Mouse (Mus musculus): Measurements from ENCODE around the gene Rftn2.

Rftn2 gene

GRCm38 (mm10) chr1:55210202-55210965 lies 16.2 kb downstream of the Rftn2 start:
- no peak for DNase-seq (ENCODE audit: low spot score)

DNA sequence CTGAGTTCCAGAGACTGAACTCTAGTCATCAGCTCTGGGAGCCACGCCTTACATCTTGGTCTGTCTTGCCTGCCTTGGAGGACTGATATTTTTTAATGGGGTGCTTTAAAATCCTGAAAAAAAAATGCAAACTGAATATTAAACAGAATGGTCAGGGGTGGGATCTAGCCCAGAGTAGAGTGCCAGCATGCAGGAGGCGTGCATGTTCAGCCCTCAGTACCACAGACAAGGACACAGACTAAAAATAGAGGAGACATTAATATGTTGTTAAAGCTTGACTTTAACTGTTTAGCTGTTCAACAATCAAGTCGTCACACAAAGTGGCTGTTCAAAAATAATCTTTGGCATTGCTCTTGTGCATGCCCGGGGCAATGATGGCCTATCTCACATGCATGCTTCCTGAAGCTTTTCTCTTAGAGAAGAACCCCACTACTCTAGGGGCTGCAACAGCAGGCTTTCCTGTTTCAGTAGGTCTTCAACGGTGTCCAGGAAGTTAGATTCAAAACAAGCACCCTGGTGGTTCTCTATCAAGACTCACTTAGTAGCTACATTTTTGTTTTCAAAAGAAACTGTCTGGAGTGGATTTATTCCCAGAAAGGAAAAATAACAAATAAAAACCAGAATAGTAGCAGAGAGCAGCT lies 18.0 kb downstream of the Rftn2 start:
- DNase-seq (ENCODE audit: low spot score): no peak

- DNase-seq (ENCODE audit: low spot score): no peak
These were observed 19.0 kb downstream of the Rftn2 start for GRCm38 (mm10) chr1:55207561-55207960.

GRCm38 (mm10) chr1:55205808-55206327 lies 20.7 kb downstream of the Rftn2 start:
- DNase-seq (ENCODE audit: low spot score): no peak

DNA sequence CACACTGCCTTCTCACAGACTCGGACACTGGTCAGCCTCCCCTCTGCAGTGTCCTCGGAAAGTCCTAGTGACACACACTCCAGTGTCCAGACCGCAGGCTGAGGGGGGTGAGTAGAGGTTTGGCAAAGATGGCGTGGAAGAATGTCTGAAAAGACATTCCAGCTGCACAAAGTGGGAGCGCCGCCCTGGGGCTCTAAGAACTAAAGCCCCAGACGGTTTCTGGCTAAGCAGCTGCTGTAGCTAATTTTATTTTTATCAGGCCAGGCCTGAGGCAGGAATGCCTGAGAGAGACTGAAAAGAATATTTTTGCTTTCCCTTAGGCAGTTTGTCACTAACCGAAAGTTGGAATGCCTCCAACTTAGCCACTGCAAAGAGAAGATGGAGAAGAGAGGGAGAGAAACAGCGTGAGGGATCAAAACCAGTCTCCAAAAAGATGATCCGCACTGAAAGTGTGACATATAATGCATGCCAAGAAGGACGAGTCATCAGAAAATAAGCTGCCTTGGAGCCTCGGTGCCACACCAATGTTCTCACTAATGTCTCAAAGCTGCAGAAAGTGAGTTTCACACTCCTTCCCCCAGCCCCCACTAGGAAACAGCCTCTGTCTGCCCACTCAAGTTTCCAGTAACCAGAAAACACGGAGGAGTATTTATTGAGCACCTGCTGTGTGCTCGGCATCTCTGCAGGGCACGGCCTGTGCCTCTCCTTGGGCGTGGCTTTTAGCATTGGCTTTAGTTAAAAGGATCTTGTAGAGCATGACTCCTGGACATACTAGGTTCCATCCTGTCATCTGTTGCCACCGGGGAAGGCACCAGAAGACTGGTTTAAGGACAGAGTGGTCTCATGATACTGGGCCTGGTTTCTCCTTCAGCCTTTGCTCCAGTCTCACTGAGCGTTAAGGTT lies 24.5 kb downstream of the Rftn2 start:
- peak; percentile 35 for DNase-seq (ENCODE audit: low spot score)

- no peak for DNase-seq (ENCODE audit: low spot score)
These were observed 27.9 kb downstream of the Rftn2 start for GRCm38 (mm10) chr1:55198719-55199118.

GRCm38 (mm10) chr1:55196327-55197003 lies 30.1 kb downstream of the Rftn2 start:
- DNase-seq (ENCODE audit: low spot score): no peak

DNA sequence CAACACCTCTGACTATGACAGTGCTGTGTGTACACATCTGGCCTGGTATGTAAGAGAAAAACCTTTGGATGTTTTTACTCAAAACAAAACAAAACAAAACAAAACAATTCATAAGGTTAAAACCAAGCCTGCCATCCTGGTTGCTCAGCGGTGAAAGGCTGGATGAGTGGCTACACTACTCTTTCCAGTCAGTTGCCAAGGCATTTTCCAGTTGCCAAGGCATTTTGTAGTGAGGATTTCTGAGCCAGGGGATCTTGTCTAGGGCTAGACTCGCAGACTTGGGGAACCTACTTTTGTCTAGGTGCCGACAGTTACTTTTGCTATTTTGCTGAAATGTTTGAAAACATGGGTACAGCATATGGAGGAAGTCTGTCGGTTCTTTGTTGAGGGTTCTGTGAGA lies 31.6 kb downstream of the Rftn2 start:
- DNase-seq (ENCODE audit: low spot score): no peak

DNA sequence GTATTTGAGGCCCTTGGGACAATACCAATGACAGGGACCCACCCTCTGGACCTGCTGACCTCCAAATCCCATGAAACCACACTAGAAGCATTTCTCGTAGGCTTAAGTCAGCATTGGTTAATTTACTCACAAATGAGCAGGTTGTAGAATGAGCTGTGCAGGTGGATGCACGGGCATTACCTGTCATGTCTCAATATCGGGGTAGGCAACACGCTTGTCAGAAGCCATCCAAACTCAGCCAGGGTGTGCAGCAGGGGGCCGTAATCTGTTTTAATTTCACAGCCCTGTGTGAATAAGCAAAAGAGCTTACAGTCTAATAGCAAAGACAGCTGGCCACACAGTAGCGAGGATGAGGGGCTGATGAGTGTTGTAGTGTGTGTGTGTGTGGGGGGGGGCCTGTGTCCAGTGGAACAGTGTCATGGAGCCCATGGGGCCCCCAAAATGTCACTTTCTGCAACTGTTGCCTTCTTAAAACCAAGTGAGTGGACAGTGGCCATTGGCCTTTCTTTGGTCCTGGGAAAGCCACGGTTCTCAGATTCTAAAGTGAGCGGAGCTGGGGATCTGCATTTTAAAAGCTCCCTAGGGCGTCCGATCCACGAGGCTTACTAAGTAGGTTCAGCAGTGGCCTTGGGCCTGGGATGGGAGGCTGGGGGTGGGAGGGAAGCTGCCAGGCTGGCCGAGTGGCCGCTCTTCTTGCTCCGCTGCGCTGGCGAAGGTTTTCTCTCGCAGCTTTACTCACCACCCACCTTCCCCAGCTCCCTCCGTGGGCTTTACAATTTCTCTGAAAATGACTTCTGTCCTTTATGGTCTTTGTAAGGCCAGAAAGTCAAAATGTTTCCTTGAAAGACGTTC lies 32.3 kb downstream of the Rftn2 start:
- no peak for DNase-seq (ENCODE audit: low spot score)

DNA sequence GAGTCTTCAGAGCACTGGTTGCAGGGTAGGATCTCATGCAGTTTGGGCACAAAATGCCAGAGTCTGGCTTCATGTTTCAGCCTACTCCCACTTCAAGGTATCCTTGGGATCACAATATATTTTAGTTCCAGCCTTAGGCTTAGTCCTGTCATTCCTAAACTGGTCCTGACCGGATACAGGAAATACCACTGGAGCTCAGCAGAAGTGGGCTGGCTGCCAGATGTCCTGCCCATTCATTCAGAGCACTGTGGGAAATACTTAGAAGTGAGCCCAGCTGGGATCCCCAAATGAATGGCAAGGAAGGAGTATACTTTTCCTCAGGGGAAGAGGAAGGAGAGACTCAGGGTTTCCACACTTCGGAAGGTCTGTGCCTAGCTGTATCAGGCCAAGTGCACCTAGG lies 33.3 kb downstream of the Rftn2 start:
- peak; percentile 39 for DNase-seq (ENCODE audit: low spot score)

- DNase-seq (ENCODE audit: low spot score): peak; percentile 16
These were observed 33.8 kb downstream of the Rftn2 start for GRCm38 (mm10) chr1:55192824-55193223.

- DNase-seq (ENCODE audit: low spot score): no peak
These were observed 34.6 kb downstream of the Rftn2 start for GRCm38 (mm10) chr1:55192015-55192414.

DNA sequence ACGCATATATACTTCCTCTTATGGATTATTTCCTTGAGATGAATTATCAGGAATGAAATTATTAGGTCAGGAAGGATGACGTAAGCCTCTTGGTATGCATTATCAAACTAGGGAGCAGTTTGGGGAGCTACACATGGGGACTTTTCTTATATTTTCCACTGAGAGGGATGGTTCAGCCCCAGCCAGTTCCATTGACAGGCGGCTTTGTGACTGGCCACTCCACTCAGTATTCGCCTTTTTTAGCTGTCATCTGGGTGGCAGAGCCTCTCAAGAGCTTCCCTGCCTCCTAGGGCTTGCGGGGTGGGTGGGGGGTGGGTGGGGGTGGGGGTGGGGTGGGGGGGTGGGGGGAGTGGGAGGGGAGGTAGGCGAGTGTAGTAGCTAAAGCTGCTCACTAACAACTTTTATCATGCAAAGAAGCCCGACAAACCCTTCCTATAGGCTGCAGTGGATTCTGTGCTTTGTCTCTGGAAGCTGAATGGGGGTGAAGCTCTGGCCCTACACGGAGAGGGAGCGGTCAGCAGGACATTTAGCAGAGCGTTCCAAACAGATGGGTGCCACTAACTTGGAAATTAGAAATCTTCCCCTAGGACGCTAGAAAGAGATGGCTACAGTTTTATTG lies 39.9 kb downstream of the Rftn2 start:
- no peak for DNase-seq (ENCODE audit: low spot score)

- no peak for DNase-seq (ENCODE audit: low spot score)
These were observed 40.9 kb downstream of the Rftn2 start for GRCm38 (mm10) chr1:55185718-55186117.

DNA sequence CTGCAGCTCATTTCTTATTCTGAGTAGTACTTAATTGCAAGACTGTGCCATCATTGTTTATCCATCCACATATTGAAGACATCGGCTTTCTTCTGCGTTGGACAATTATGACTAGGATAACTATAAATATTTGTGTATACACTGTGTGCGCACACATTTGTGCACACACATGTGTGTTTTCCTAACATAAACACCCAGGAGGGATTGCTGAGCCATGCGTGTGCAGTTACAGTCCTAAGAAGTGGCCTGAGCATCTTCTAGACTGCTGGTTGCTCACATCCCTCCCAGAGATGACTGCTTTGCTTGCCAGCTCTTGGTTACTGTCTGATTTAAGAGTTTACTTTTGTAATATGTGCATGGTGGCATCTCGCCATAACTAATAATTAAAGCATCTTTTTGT lies 44.2 kb downstream of the Rftn2 start:
- no peak for DNase-seq (ENCODE audit: low spot score)

DNA sequence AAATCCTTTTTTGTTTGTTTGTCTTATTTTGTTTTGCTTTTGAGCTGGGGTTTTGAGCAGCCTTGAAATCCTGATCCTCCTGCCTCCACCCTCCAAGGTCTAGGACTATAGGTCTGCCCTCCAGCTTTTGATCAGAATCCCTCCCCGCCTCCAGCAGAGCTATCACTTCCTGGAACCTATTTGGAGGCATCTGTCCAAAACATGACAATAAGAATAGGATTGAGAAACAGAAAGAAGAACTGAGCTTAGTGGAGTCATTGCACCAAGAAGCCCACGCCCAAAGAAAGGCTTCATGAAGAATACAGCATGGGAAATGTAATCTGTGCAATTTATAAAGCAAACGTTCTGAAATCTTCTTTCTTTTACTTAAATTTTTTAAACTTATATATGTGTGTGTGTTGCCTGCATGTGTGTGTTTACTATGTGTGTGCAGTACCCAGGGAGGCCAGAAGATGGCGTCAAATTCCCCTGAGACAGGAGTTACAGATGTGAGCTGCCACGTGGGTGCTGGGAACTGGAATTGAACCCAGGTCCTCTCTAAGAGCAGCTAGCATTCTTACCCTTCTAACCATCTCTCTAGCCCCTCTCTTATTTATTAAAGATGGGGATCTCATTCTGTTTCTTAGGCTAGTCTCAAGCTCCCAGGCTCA lies 46.5 kb downstream of the Rftn2 start:
- DNase-seq (ENCODE audit: low spot score): no peak

- no peak for DNase-seq (ENCODE audit: low spot score)
These were observed 52.0 kb downstream of the Rftn2 start for GRCm38 (mm10) chr1:55174558-55175034.

DNA sequence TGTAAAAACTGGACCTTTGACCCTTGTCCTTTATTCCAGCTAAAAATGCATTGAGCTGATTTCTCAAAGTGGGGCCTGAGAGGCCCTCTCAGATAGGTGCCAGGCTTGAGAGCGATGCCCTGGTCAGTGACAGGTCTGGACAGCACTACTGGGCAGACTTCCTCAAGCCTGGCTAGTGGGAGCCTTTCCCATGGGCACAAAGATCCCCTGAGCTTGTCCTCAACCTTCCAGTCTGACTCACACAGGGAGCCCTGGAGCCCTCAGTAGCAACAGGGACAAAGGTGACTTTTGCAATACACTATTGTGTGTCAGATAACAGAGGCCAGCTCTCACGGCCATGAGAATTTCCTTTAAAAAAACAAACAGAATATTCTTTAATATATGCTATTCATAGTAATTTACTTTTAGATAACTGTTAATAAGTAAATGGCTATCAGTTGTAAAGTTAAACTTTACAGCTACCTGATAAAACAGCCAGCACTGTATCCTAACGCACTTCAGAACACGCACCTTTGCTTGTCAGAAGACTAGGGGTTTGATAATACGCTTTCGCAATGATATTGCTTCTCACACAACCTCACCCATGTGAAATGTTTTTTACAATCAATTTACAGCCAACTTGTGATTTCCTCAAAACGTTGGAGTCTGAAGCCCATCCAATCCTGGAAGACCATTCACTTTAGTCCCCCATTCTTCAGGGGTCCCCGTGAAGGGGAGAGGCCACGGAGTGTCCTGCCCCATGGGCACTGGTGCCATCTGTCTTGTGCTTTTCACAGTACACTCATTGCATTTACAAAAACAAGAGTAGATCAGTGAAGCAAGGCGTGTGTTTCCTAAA lies 52.6 kb downstream of the Rftn2 start:
- no peak for DNase-seq (ENCODE audit: low spot score)
